In the genomic region with DNA sequence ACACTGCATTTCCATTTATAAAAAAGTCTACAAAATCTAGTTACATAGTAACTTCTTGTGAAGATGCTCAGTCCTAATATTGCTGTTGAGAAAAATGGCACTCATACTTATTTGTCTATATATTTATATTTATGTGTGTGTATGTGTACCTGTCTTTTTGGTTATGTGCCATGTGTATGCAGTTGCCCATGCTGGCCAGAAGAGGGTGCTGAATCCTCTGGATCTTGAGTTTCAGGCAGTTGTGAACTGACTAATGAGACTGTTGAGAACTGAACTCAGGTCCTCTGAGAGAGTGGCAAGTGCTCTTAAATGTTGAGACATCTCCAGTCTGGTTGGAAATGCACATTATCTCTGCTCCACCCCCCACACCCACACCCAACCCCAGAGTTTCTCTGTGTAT, we compare ENCODE assay signal across 30 mouse cellular contexts. TPM values are rescaled to one million over a fixed set of nuclear protein-coding genes. Genes with fewer than 3 reads are reported as not detected.
DNase-seq lines count a peak whose midpoint lies in the region; ATAC-seq and TF ChIP-seq lines count a peak whose summit lies in the region.
"Had no signal": no experiment of that assay in that cellular context is flagged by ENCODE, and none has a peak within 500 bp of the region (broad histone marks: within the 10 kb centered on the region; RNA-seq: fewer than 3 reads in every experiment).

No protein-coding gene starts in this region.

- H3K9ac ChIP-seq in liver, embryonic 14.5 days (replicated peaks): no peak overlapping the region
- H3K9ac ChIP-seq in liver, embryonic 12.5 days: no peak overlapping the region
- H3K9ac ChIP-seq in CH12.LX (ENCODE audit: insufficient read depth, low read depth): no peak overlapping the region
- no peak overlapping the region for H3K9ac ChIP-seq in forebrain, embryonic 13.5 days
- H3K9ac ChIP-seq: heart, embryonic 12.5 days; lung, embryonic 15.5 days; neural tube, embryonic 15.5 days had no signal

- H3K27me3 ChIP-seq in liver, embryonic 14.5 days (ENCODE audit: control insufficient read depth, insufficient read depth, low read length): no peaks in the 10 kb centered on the region
- H3K27me3 ChIP-seq in liver, embryonic 12.5 days (replicated peaks): no peaks in the 10 kb centered on the region; the same call in 1 of the 2 replicates
- H3K27me3 ChIP-seq in CH12.LX (replicated peaks): no peaks in the 10 kb centered on the region
- H3K27me3 ChIP-seq in forebrain, embryonic 13.5 days: no peaks in the 10 kb centered on the region
- H3K27me3 ChIP-seq: heart, embryonic 12.5 days; lung, embryonic 15.5 days; neural tube, embryonic 15.5 days had no signal

- in situ Hi-C loops in CH12.LX (cut with MboI; ENCODE audit: low pct_ligation_motif_present, low pct_unique_long_range_greater_than_20kb, low sequenced_read_pairs): no loop called here

- H3K27ac ChIP-seq in liver, embryonic 14.5 days: no peak overlapping the region
- no peak overlapping the region for H3K27ac ChIP-seq in liver, embryonic 12.5 days
- no peak overlapping the region for H3K27ac ChIP-seq in CH12.LX (ENCODE audit: insufficient read depth, low read depth)
- no peak overlapping the region for H3K27ac ChIP-seq in forebrain, embryonic 13.5 days
- H3K27ac ChIP-seq: lung, embryonic 15.5 days; midbrain, embryonic 10.5 days; neural tube, embryonic 15.5 days had no signal

- DNase-seq in heart, adult 11 months: peak; percentile 60
- no peak for DNase-seq in heart, adult 18-20 months
- DNase-seq in liver, embryonic 14.5 days (ENCODE audit: low read depth in 3 of 3, low spot score in 3 of 3): no peak
- no peak for DNase-seq in CH12.LX (ENCODE audit: extremely low read depth)
- peak; percentile 51 for DNase-seq in R1 (ENCODE audit: low read depth, low spot score)
- no peak for DNase-seq in right cerebral cortex, adult 2 months (ENCODE audit: low spot score in 2 of 2)
- DNase-seq: cerebellum, adult 11 months; cerebellum, adult 9-11 months; kidney, adult 18-20 months; thymus, adult 2 months; thymus, postnatal 4 days had no signal

- H3K79me2 ChIP-seq in CH12.LX (replicated peaks; ENCODE audit: control insufficient read depth, extremely low read depth, insufficient read depth, poor library complexity, severe bottlenecking): no peaks in the 10 kb centered on the region

- ATAC-seq in liver, embryonic 14.5 days (ENCODE audit: insufficient read depth): no peak
- no peak for ATAC-seq in liver, embryonic 12.5 days
- no peak for ATAC-seq in forebrain, embryonic 13.5 days
- ATAC-seq: CD4-positive, CD25-positive, alpha-beta regulatory T cell, adult 4 months had no signal

- dilution Hi-C loops in CH12.LX (cut with MboI; ENCODE audit: extremely low pct_ligation_motif_present, extremely low pct_unique_long_range_greater_than_20kb, low sequenced_read_pairs): no loop called here

- peak; percentile 12 for TF ChIP-seq RAD21 in CH12.LX (IDR thresholded peaks at IDR 0.05; ENCODE audit: low read depth, low read length)

- no peaks in the 10 kb centered on the region for H3K4me1 ChIP-seq in liver, embryonic 14.5 days (replicated peaks; ENCODE audit: control insufficient read depth in 2 of 2, insufficient read depth in 2 of 2, low read length in 1 of 2)
- H3K4me1 ChIP-seq in liver, embryonic 12.5 days: no peaks in the 10 kb centered on the region
- H3K4me1 ChIP-seq in CH12.LX (ENCODE audit: control insufficient read depth in 1 of 2, insufficient read depth in 2 of 2): no peaks in the 10 kb centered on the region
- H3K4me1 ChIP-seq in forebrain, embryonic 13.5 days: peaks cover 14% of the 10 kb centered on the region; the same call in 1 of the 2 replicates
- H3K4me1 ChIP-seq: heart, embryonic 12.5 days had no signal

- no peak for TF ChIP-seq POLR2A in CH12.LX (IDR thresholded peaks at IDR 0.05; ENCODE audit: low read depth, low read length)

- TF ChIP-seq CTCF in liver, embryonic 14.5 days (IDR thresholded peaks at IDR 0.05; ENCODE audit: low read depth): peak; percentile 42
- TF ChIP-seq CTCF in CH12.LX (conservative IDR thresholded peaks at IDR 0.05 in 1 of 2, IDR thresholded peaks at IDR 0.05 in 1 of 2; ENCODE audit: low read depth in 2 of 2, low read length in 2 of 2): peak in 1 of 2 experiments; percentile 37; a peak in 1 of 4 replicates

- no peaks in the 10 kb centered on the region for H3K36me3 ChIP-seq in liver, embryonic 14.5 days (replicated peaks; ENCODE audit: control insufficient read depth, insufficient read depth, low read depth)
- H3K36me3 ChIP-seq in liver, embryonic 12.5 days: no peaks in the 10 kb centered on the region
- H3K36me3 ChIP-seq in CH12.LX (replicated peaks in 1 of 2; ENCODE audit: control insufficient read depth in 1 of 2, insufficient read depth in 1 of 2, low read length in 1 of 2): no peaks in the 10 kb centered on the region
- no peaks in the 10 kb centered on the region for H3K36me3 ChIP-seq in forebrain, embryonic 13.5 days (ENCODE audit: poor library complexity, severe bottlenecking)
- H3K36me3 ChIP-seq: heart, embryonic 12.5 days; lung, embryonic 15.5 days; midbrain, embryonic 10.5 days; neural tube, embryonic 15.5 days had no signal

- H3K9me3 ChIP-seq in liver, embryonic 14.5 days (ENCODE audit: control insufficient read depth, low read length): no peaks in the 10 kb centered on the region
- no peaks in the 10 kb centered on the region for H3K9me3 ChIP-seq in liver, embryonic 12.5 days (replicated peaks)
- H3K9me3 ChIP-seq in CH12.LX (replicated peaks; ENCODE audit: low read length): no peaks in the 10 kb centered on the region
- H3K9me3 ChIP-seq in forebrain, embryonic 13.5 days (replicated peaks): no peaks in the 10 kb centered on the region
- H3K9me3 ChIP-seq: lung, embryonic 15.5 days; midbrain, embryonic 10.5 days; neural tube, embryonic 15.5 days had no signal

- TF ChIP-seq EP300 in liver, embryonic 14.5 days (IDR thresholded peaks at IDR 0.05; ENCODE audit: low read depth): no peak
- no peak for TF ChIP-seq EP300 in CH12.LX (IDR thresholded peaks at IDR 0.05; ENCODE audit: low read length)

- H3K4me2 ChIP-seq in liver, embryonic 14.5 days (ENCODE audit: low read depth): no peak overlapping the region
- H3K4me2 ChIP-seq in liver, embryonic 12.5 days: no peak overlapping the region
- no peak overlapping the region for H3K4me2 ChIP-seq in CH12.LX (ENCODE audit: insufficient read depth, low read depth, poor library complexity, severe bottlenecking)
- H3K4me2 ChIP-seq in forebrain, embryonic 13.5 days: no peak overlapping the region
- H3K4me2 ChIP-seq: heart, embryonic 12.5 days; liver, embryonic 11.5 days; lung, embryonic 15.5 days; neural tube, embryonic 15.5 days had no signal

- H3K4me3 ChIP-seq in liver, embryonic 14.5 days (ENCODE audit: insufficient read depth in 1 of 2, low read depth in 2 of 2, low read length in 2 of 2): no peak overlapping the region
- no peak overlapping the region for H3K4me3 ChIP-seq in liver, embryonic 12.5 days
- no peak overlapping the region for H3K4me3 ChIP-seq in CH12.LX (replicated peaks in 1 of 3; ENCODE audit: low read depth in 2 of 3, low read length in 2 of 3, poor library complexity in 1 of 3)
- no peak overlapping the region for H3K4me3 ChIP-seq in forebrain, embryonic 13.5 days
- H3K4me3 ChIP-seq: heart, embryonic 12.5 days; lung, embryonic 15.5 days; neural tube, embryonic 15.5 days had no signal

TF ChIP-seq in CH12.LX, 34 proteins besides CTCF, POLR2A, EP300 and RAD21:
- TF ChIP-seq SMC3 (IDR thresholded peaks at IDR 0.05; ENCODE audit: low read depth, low read length) (peak; percentile 22; the same call in 1 of the 2 replicates), MXI1 (IDR thresholded peaks at IDR 0.05; ENCODE audit: low read depth, low read length) (no peak)

RNA-seq across cellular contexts. Expression of gene Aldoart2, which starts 8.1 kb away (rescaled TPM):
- not detected for total RNA-seq in heart, adult 18-20 months (2021)
- not detected in 2 replicates for polyA plus RNA-seq in liver, embryonic 14.5 days (2012; rRNA removed)
- polyA plus RNA-seq in liver, embryonic 14.5 days (2014; fragmentation: Nextera tagmentation; extraction: Ambion mirVana): not detected in 2 replicates
- not detected in 2 replicates for polyA plus RNA-seq in liver, embryonic 12.5 days (2016; fragmentation: Nextera tagmentation; extraction: Ambion mirVana)
- total RNA-seq in CH12.LX (2012; rRNA removed) (not detected in 2 replicates), CH12.LX (2014; rRNA removed) (not detected in 2 replicates)
- polyA plus RNA-seq in CH12.LX (2012; ENCODE audit: insufficient read length, low read depth): 0.16 TPM in 1 of 2 replicates, not detected in the other
- not detected in 2 replicates for polyA plus RNA-seq in forebrain, embryonic 13.5 days (2015; fragmentation: Nextera tagmentation; extraction: Ambion mirVana)
- total RNA-seq: adrenal gland, adult 18-20 months; adrenal gland, postnatal 36 days; gastrocnemius, postnatal 4 days; heart, postnatal 10 days had no signal
- polyA plus RNA-seq: cortical plate, adult 2 months; forebrain, embryonic 11.5 days; heart, embryonic 12.5 days; hindbrain, embryonic 11.5 days; limb, embryonic 11.5 days; lung, embryonic 15.5 days; midbrain, embryonic 10.5 days; small intestine, adult 2 months; stomach, embryonic 16.5 days had no signal

RNA-seq across cellular contexts. Expression of gene Insm2, which starts 26.1 kb away (rescaled TPM):
- total RNA-seq in heart, adult 18-20 months (2021): not detected
- polyA plus RNA-seq in liver, embryonic 14.5 days (2012; rRNA removed): not detected in 2 replicates
- not detected in 2 replicates for polyA plus RNA-seq in liver, embryonic 14.5 days (2014; fragmentation: Nextera tagmentation; extraction: Ambion mirVana)
- polyA plus RNA-seq in liver, embryonic 12.5 days (2016; fragmentation: Nextera tagmentation; extraction: Ambion mirVana): 0.10 TPM in 1 of 2 replicates, not detected in the other
- total RNA-seq in CH12.LX (2012; rRNA removed) (not detected in 2 replicates), CH12.LX (2014; rRNA removed) (not detected in 2 replicates)
- not detected in 2 replicates for polyA plus RNA-seq in CH12.LX (2012; ENCODE audit: insufficient read length, low read depth)
- polyA plus RNA-seq in forebrain, embryonic 13.5 days (2015; fragmentation: Nextera tagmentation; extraction: Ambion mirVana): 1.1 and 2.4 TPM in 2 replicates
- total RNA-seq: gastrocnemius, adult 18-20 months; gastrocnemius, postnatal 4 days; heart, postnatal 10 days had no signal
- polyA plus RNA-seq: small intestine, adult 2 months had no signal

Comparison
In these comparisons a context has a peak if more than half of its experiments do, and no peak if none do; other contexts are left out.
1. DNase-seq: peak in heart, adult 11 months (single experiment) and R1 (single experiment); none in heart, adult 18-20 months (0 of 2), liver, embryonic 14.5 days (0 of 3), CH12.LX (single experiment) and right cerebral cortex, adult 2 months (0 of 2).